Mouse (Mus musculus) erythroblast, embryonic 14.5 days (primary cell): ENCODE data around the gene Atf5.

Experiments used
- GATA1 ChIP-seq: IDR thresholded peaks from 2 replicates; pipeline ENCODE4 v1.6.1; 2012; ENCODE audit warnings: low read length, inconsistent platforms, mixed read lengths
- TAL1 ChIP-seq: IDR thresholded peaks from 3 replicates; pipeline ENCODE4 v1.6.1; 2012; ENCODE audit warnings: low read length, inconsistent platforms, mixed read lengths

- TF ChIP-seq TAL1 (no peak), GATA1 (no peak)
Observed at GRCm38 (mm10) chr7:44770046-44770578, 46.3 kb downstream of the Atf5 start.
